Mouse (Mus musculus): ENCODE data around the gene Gan. TPM values are rescaled to one million over a fixed set of nuclear protein-coding genes. Genes with fewer than 3 reads are reported as not detected.

Gene Gan
- total RNA-seq, 2 experiments from 2014 or later: 11.4 to 13.0 TPM

DNA sequence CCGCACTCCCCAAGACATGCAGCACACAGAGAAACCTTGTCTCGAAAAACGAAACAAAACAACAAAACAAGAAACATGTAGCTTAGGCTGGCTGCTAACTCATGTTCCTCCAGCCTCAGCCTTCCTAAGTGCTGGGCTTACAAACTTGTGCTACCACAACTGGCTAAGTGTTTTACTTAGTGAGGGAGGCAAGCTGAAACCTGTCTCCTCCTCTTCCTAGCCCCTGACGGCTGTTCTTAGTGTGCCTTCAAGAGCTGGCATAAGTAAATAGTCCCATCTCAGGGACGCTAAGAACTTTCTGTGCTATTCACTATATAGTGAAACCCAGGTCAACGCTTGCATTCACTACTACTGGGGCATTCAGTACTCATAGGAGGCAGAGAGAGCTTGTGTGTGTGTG, 96.6 kb downstream of the Gan start:
- no peak for DNase-seq

DNA sequence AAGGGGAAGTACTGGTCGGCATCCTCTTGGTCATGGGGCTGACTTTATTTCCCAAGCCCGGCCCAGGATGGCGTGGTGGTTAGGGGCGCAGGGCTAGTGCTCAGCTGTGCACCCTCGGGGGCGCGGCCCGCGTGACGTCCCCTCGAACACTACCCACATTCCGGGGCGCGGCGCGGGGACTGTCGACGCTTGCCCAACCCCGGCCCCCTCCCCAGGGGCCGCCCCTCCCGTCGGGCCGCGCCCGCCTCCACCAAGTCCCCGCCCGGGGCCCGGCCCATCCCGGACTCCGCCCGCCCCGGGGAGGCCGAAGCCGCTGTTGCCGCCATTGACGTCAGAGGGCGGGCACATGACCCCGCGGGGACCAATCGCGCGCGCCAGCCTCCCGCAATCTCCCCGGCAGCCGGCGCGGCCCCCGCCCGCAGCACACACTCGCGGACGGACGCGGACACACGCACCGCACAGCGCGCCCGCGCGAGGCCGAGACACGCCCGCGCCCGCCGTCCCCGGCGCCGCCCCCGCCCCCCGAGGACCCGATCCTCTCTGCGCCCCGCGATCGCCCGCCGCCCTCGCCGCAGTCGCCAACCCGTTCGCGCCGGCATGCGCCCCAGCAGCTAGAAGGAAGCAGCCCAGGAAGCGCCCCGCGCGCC, 98.5 kb downstream of the Gan start:
- DNase-seq: peak; percentile 98 to 99

DNA sequence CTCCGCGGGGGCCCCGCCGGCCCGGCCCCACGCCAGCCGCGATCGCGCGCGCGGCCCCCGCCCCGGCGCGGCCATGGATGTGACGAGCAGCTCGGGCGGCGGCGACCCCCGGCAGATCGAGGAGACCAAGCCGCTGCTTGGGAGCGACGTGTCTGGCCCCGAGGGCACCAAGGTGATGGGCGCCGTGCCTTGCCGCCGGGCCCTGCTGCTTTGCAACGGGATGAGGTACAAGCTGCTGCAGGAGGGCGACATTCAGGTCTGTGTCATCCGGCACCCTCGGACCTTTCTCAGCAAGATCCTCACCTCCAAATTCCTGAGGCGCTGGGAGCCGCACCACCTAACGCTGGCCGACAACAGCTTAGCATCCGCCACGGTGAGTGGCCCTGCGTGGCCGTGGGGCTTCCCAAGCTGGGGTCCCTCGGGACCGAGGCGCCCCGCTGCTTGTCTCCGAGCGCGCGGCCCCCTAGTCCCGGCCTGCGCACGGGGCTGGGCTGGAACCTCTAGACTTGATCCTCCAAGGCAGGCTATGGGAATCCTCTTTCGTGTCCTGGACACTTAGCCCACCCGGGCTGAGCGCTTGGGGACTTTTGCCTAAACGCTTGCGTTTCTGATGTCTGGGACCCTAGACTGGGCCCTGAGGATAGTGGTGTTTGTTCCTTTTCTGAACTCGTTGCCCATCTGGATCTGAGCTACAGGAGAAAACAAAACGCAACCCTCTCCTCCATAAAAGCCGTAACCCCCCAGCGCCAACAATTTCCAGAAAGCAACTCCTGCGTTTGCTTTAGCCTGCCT, 99.3 kb downstream of the Gan start, which contains the start of gene Cmip:
Cmip (plus strand) TSS at position 36 of the 792 bp plus-strand sequence.
- peak; percentile 50 to 61 for DNase-seq

DNA sequence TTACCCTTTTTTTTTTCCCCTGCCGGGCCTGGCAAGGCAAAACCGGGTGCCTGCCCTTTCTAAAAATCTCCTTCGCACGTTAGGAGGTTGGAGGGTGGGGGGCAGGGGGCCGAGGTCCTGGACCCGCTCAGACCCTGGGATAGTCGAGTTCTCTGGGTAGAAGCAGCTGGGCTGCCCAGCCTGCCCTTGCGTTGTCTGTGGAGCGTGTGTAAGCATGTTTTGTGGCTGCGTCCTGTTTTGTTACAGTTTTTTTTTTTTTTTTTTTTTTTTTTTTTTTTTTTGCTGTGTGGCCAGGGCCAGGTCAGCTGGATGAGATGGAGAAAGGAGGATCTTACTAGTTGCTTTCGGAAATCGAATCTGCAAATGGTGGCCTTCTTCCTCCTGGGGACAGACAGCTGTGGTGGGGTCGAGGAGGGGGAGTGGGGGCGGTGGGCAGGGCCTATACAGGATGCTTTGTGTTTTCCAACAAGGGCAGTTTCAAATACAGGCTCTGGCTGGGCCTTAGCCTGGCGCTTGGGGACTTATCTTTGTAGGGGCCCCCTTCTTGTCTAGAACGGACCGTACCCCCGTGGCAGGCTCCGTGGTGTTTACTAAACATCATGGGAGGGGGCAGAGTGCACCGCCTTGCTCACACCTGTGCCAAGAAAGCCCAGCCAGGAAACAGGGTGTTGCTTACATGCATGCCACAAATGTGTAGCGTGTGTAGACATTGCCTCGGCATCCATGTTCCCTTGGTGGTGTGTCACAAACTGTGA, 100.1 kb downstream of the Gan start:
- DNase-seq: peak in 1 of 2 experiments; percentile 36

DNA sequence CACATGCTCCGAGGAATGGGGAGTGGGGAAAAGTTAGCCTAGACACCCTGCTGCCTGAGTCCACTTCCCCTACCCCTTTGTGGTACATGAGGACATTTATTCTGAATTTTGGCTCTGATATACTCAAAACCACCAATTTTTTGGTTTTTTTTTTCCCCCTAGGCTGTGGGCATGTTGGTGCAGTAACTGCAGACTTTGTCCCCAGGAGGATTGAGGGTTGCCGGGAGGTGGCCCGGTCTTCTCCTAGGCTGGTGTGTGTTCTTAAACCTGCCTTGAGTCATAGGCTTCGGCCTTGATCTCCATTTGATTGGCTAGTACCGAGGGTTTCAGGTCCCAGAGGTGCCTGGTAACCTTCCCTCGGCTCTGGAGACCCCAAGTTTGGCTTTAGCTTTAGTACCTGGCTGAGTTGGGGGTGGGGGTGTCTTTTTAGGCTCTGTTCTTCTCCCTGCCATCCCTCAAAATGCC, 100.7 kb downstream of the Gan start:
- peak in 1 of 2 experiments; percentile 49 for DNase-seq

DNA sequence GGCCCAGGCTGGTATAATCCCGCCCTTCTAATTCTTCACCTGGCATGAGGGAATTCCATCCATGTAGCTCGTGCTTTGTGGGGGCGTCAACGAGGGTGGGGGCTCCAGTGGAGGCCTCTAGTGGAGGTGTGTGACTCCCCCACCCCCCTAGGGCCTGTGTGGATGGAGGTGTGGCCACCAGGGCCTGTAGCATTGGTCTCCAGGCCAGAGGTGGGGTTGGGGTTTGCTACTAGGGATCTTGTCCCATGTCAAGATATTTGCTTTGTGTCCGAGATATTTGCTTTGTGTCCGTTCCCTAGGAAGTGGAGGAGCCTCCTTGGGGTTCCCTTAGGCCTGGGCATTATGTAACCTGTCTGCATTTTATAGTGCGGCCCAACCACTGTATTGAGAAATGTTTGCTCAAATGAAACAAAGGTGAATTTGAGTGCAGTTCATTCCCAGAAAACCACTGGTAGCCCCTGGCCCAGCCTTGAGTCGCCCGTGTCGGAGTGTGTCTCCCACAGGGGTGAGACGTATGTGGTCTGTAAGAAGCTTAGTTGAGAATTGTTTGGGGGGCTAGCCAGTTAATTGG, 101.6 kb downstream of the Gan start:
- DNase-seq: no peak

DNA sequence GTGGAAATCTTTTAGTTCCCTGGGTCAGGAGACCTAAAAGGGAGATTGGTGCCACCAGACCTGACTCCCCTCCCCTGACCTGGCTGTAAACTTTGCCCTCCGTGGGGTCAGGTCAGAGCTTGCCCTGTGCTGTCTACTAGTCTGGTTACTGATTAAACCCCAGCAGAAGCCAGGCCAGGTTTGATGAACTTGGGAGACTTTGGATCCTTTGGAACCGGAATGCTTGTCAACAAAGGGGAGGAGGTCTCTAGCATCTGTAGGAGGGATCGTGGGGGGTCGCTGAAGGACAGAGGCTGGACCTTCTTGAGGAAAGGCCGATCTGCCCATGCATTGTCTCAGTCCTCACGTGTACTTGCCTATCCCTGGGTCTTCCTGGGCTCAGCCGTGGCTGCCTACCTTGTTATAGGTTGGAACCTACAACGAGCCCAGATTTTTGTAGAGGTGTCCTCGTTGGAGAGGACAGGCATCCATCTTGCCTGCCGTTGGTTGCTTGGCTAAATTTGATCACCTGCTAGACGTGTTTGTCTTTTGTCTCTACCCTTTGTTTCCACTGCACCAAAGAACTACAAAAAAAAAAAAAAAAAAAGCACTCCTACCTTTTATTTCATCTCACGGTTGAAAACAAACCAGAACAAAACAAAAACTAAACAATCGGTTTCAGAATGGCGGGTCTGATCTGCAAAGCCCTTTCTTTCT, 102.4 kb downstream of the Gan start:
- no peak for DNase-seq

DNA sequence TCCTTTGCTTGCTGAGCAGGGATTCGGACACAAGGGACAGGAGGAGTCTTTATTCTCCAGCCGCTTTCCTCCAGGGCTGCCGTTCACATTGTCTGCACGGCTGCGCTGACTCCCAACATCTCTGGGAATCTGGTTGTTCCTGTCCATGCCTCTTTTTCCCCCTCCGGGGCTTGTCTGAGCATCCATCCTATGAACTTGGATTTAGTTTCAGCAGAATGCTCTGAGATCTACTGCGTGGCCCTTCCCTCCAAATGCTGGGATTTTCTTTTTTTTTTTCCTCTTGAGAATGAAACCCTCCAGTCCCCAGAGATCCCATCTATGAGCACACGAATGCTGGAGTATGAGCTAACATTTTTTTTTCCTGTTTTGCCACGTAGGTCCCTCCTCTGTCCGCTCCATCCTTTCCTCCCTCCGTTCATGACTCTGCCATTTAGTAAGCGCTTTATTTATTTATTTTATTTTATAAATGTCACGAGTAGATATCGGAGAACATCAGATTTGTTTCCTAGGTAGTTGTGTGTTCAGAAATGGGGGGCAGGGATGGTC, 103.1 kb downstream of the Gan start:
- DNase-seq: no peak

DNA sequence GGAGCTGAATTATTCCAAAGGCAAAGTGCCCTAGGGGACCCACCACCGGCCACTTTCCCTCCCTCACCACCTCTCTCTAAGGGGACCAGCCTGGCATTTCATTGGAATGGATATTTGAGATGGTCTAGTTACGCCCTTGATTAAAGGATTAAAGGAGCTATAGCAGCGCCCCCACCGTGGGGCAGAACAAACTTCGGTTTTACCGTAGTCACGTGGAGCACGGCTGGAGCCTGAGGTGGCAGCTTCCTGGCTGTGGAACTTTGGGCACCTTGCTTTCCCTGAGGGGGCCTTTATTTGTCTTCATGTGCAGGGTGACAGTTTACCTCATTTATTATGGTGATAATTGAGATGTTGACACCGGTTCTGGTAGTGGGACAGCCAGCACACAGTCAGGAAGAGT, 103.8 kb downstream of the Gan start:
- DNase-seq: no peak

DNA sequence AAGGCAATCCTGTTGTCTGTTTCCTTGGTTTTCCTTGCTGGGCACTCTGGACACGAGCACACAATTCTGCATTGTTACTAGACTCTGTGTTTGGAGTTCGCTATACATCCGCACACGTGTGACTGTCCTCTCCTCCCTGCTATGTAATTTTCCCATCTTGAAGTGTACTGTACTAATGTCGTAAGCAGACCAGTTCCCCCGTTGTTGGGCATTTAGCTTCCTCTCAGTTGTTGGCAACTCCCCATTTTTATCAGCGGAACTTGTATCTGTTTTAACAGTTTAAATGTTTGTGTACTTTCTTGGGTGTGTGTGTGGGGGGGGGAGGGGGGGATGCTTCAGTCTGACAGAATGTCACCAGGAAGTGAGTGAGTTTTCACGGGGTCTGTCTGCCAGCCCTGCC, 104.8 kb downstream of the Gan start:
- no peak for DNase-seq

DNA sequence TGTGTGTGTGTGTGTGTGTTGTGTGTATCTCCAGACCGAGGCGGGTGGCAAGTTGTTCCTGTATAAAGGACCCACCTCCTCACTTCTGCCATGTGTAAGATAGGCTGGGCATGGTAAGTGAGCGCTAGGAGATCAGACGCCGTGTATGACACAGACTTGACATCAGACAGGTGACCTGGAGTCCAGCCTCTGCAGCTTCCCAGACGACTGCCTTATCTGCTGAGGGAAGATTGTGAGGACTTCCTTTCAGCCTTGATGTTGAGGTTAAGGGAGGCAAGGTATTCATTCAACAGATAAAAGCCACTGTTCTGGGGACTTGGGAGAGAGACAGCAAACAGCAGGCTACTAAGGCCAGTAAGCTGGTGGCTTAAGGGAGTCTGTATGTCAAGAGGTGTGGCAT, 105.5 kb downstream of the Gan start:
- DNase-seq: no peak

DNA sequence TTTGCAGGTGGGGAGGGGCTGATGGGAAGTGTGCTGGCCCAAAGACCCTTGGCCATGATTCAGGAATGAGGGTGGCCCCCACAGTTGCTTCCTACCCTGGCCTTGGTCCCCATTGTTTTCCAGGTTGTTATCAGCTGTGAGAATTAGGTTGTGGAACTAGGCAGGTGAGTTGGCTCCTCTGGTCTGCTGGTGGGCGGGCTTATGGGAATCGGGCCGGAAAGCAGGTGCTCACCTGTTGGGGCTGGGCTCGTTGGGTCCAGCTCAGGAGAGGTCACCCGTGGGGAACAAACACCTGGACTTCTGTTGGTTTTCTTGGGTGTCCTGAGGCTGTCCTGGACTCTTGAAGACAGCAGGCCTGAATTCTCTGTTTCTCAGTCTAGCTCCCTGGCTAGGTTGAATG, 107.1 kb downstream of the Gan start:
- DNase-seq: no peak

Other genes starting within 250 kb of the Gan start
- 10 to 100 TPM; 54.0 to 60.9 TPM for gene Cmc2, start 236.7 kb upstream of the Gan start, total RNA-seq (2021)
- 1 to 10 TPM; 6.1 TPM for gene Cenpn, start 236.4 kb upstream of the Gan start, total RNA-seq (2021)
- gene Atmin, start 214.7 kb upstream of the Gan start, total RNA-seq (2021): 10 to 100 TPM; 23.1 to 24.4 TPM
- gene 1700030J22Rik, start 179.2 kb upstream of the Gan start, total RNA-seq (2021): 1 to 10 TPM; 1.2 to 2.7 TPM
- gene Gcsh, start 164.6 kb upstream of the Gan start, total RNA-seq (2021): 100 to 1,000 TPM; 125 to 176 TPM
- 1 to 10 TPM; 1.3 to 3.7 TPM for gene Pkd1l2, start 75.7 kb upstream of the Gan start, total RNA-seq (2021)
- gene Bco1, start 62.3 kb upstream of the Gan start, total RNA-seq (2021): under 1 TPM; 0.30 to 0.79 TPM
- 100 to 1,000 TPM; 122 to 129 TPM for gene Cmip, start 98.9 kb downstream of the Gan start, total RNA-seq (2021)

Data from adrenal gland, postnatal 36 days (tissue).